Comparison of ENCODE assay signal across 8 mouse cellular contexts in the genomic region with DNA sequence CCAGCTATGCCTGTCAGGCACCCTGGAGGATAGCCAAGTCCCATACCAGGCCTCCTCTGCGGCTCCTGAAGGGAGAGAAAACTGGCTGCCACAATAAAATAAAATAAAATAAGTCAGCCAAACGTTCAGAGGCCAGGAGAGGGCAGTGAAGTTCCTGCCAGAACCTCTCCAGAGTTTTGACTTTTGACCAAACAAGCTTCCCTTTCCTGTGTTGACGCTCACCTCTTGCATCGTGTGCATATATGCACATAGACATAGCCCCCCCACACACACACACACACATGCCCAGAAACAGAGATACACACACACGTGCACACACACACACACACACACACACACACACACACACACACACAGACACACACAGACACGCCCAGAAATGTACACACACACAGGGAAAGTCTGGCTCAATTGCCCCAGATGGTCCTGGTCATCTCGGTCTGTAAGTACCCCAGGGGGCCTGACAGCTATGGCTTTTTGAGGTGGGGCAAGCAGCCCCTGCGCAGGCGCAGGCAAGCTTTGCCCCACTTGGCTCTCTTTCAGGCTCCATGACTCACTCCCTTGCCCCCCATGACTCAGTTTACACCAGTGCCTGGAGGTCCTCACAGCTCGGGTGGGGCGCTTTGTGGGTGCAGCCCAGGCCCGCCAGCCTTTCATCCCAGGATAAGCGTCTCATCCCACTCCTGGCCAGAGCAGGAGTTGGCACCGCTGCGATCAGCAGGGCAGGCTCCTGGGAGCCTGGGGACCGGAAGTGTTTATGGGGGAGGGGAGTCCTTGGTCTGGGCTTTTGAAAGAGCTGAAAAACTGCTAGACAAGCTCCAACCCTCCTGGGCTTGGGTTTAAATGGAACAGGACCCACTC. TPM values are rescaled to one million over a fixed set of nuclear protein-coding genes. Genes with fewer than 3 reads are reported as not detected.
DNase-seq lines count a peak whose midpoint lies in the region; ATAC-seq lines count a peak whose summit lies in the region.

No protein-coding gene starts in this region.

- no peaks in the 10 kb centered on the region for H3K27me3 ChIP-seq in heart, embryonic 14.5 days (ENCODE audit: control insufficient read depth, insufficient read depth, low read length)
- no peaks in the 10 kb centered on the region for H3K27me3 ChIP-seq in stomach, embryonic 16.5 days (ENCODE audit: control insufficient read depth, insufficient read depth, low read length)

- peak; percentile 48 for ATAC-seq in heart, embryonic 14.5 days (ENCODE audit: insufficient number of reproducible peaks, insufficient read depth, low FRiP score, low read depth)
- peak; percentile 89 for ATAC-seq in megakaryocyte, adult 5-6 weeks (ENCODE audit: poor library complexity, severe bottlenecking)
- ATAC-seq in stomach, embryonic 16.5 days (ENCODE audit: insufficient read depth, low FRiP score), result peak; percentile 71

- H3K4me1 ChIP-seq in heart, embryonic 14.5 days (ENCODE audit: control insufficient read depth in 2 of 2, insufficient read depth in 2 of 2, low read length in 2 of 2), result peaks cover 8 to 20% of the 10 kb centered on the region in 2 experiments
- H3K4me1 ChIP-seq in stomach, embryonic 16.5 days (ENCODE audit: control insufficient read depth, insufficient read depth, low read length), result peaks cover 16% of the 10 kb centered on the region

- 5% methylated on average over 16 of the region's 16 CpGs for WGBS in heart, embryonic 14.5 days
- 4% methylated on average over 16 of the region's 16 CpGs for WGBS in stomach, embryonic 16.5 days

- no peaks in the 10 kb centered on the region for H3K9me3 ChIP-seq in heart, embryonic 14.5 days (ENCODE audit: control insufficient read depth, low read length)
- H3K9me3 ChIP-seq in stomach, embryonic 16.5 days (replicated peaks; ENCODE audit: control insufficient read depth, low read length), result no peaks in the 10 kb centered on the region

- H3K9ac ChIP-seq in heart, embryonic 14.5 days (ENCODE audit: low read length), result peak overlapping the region; percentile 67
- H3K9ac ChIP-seq in stomach, embryonic 16.5 days (ENCODE audit: low read length), result peak overlapping the region; percentile 68

- peak overlapping the region; percentile 45 to 72 for H3K27ac ChIP-seq in heart, embryonic 14.5 days (replicated peaks in 1 of 2; ENCODE audit: control insufficient read depth in 1 of 2, insufficient read depth in 1 of 2, low read depth in 2 of 2, low read length in 2 of 2)
- H3K27ac ChIP-seq in stomach, embryonic 16.5 days (ENCODE audit: low read length), result peak overlapping the region; percentile 72

- DNase-seq in urinary bladder, postnatal 25 days (ENCODE audit: low spot score), result peak; percentile 41
- DNase-seq in urinary bladder, postnatal 10 days (ENCODE audit: low spot score), result no peak
- DNase-seq in embryo, embryonic 10 days (ENCODE audit: low spot score), result peak; percentile 60
- peak; percentile 77 for DNase-seq in kidney, postnatal 10 days
- no peak for DNase-seq in frontal cortex, postnatal 10 days (ENCODE audit: low spot score in 2 of 2)

- 0 out of 2 replicates have a peak, but pooled peaks cover 5% of the 10 kb centered on the region for H3K36me3 ChIP-seq in heart, embryonic 14.5 days (ENCODE audit: control insufficient read depth, insufficient read depth, low read length)
- H3K36me3 ChIP-seq in stomach, embryonic 16.5 days (ENCODE audit: control insufficient read depth, insufficient read depth, low read length), result no peaks in the 10 kb centered on the region

- H3K4me3 ChIP-seq in heart, embryonic 14.5 days (ENCODE audit: control insufficient read depth in 1 of 2, insufficient read depth in 1 of 2, low read depth in 1 of 2, low read length in 2 of 2), result peak overlapping the region; percentile 28 to 39
- peak overlapping the region; percentile 42 for H3K4me3 ChIP-seq in stomach, embryonic 16.5 days (replicated peaks; ENCODE audit: low read length)

- peak overlapping the region; percentile 86 for H3K4me2 ChIP-seq in heart, embryonic 14.5 days (ENCODE audit: low read length)
- peak overlapping the region; percentile 71 for H3K4me2 ChIP-seq in stomach, embryonic 16.5 days (ENCODE audit: low read depth, low read length)

RNA-seq across cellular contexts. Expression of gene AI837181, which starts 8.3 kb away (rescaled TPM):
- 23.7 and 35.0 TPM in 2 replicates for polyA plus RNA-seq in heart, embryonic 14.5 days (2014; fragmentation: Nextera tagmentation; extraction: Ambion mirVana)
- 20.3 and 23.7 TPM in 2 replicates for total RNA-seq in megakaryocyte, adult 5-6 weeks (2015)
- 8.9 and 15.6 TPM in 2 replicates for total RNA-seq in megakaryocyte, adult 5-6 weeks (2017)
- polyA plus RNA-seq in stomach, embryonic 16.5 days (2015; fragmentation: Nextera tagmentation; extraction: Ambion mirVana), result 14.3 and 14.8 TPM in 2 replicates

RNA-seq across cellular contexts. Expression of gene Drap1, which starts 8.4 kb away (rescaled TPM):
- 154 and 178 TPM in 2 replicates for polyA plus RNA-seq in heart, embryonic 14.5 days (2014; fragmentation: Nextera tagmentation; extraction: Ambion mirVana)
- total RNA-seq in megakaryocyte, adult 5-6 weeks (2015), result 62.3 and 72.3 TPM in 2 replicates
- 53.7 and 59.0 TPM in 2 replicates for total RNA-seq in megakaryocyte, adult 5-6 weeks (2017)
- 203 and 207 TPM in 2 replicates for polyA plus RNA-seq in stomach, embryonic 16.5 days (2015; fragmentation: Nextera tagmentation; extraction: Ambion mirVana)

RNA-seq across cellular contexts. Expression of gene Fosl1, which starts 14.1 kb away (rescaled TPM):
- polyA plus RNA-seq in heart, embryonic 14.5 days (2014; fragmentation: Nextera tagmentation; extraction: Ambion mirVana), result not detected in 2 replicates
- total RNA-seq in megakaryocyte, adult 5-6 weeks (2015), result 0.48 and 1.2 TPM in 2 replicates
- total RNA-seq in megakaryocyte, adult 5-6 weeks (2017), result 0.69 and 0.95 TPM in 2 replicates
- not detected in 2 replicates for polyA plus RNA-seq in stomach, embryonic 16.5 days (2015; fragmentation: Nextera tagmentation; extraction: Ambion mirVana)

RNA-seq across cellular contexts. Expression of gene Ccdc85b, which starts 24.5 kb away (rescaled TPM):
- polyA plus RNA-seq in heart, embryonic 14.5 days (2014; fragmentation: Nextera tagmentation; extraction: Ambion mirVana), result 9.0 and 10.4 TPM in 2 replicates
- 0.80 and 1.1 TPM in 2 replicates for total RNA-seq in megakaryocyte, adult 5-6 weeks (2015)
- total RNA-seq in megakaryocyte, adult 5-6 weeks (2017), result 1.7 TPM in 2 replicates
- 4.7 and 5.7 TPM in 2 replicates for polyA plus RNA-seq in stomach, embryonic 16.5 days (2015; fragmentation: Nextera tagmentation; extraction: Ambion mirVana)

RNA-seq across cellular contexts. Expression of gene Fibp, which starts 27.2 kb away (rescaled TPM):
- polyA plus RNA-seq in heart, embryonic 14.5 days (2014; fragmentation: Nextera tagmentation; extraction: Ambion mirVana), result 101 and 120 TPM in 2 replicates
- total RNA-seq in megakaryocyte, adult 5-6 weeks (2015), result 55.8 and 64.9 TPM in 2 replicates
- total RNA-seq in megakaryocyte, adult 5-6 weeks (2017), result 93.9 and 115 TPM in 2 replicates
- 98.3 and 102 TPM in 2 replicates for polyA plus RNA-seq in stomach, embryonic 16.5 days (2015; fragmentation: Nextera tagmentation; extraction: Ambion mirVana)

Comparison
In these comparisons a context has a peak if more than half of its experiments do, and no peak if none do; other contexts are left out.
1. DNase-seq: peak in urinary bladder, postnatal 25 days (single experiment), embryo, embryonic 10 days (single experiment) and kidney, postnatal 10 days (single experiment); none in urinary bladder, postnatal 10 days (single experiment) and frontal cortex, postnatal 10 days (0 of 2).
2. Peak in every context shown above with its lines, with median percentiles within 50 percentile points of each other: ATAC-seq.